Mouse (Mus musculus) heart, adult 2 months (tissue): Measurements from ENCODE around the gene Rundc1.

Experiments used
- CTCF ChIP-seq: fragments of 200-600 bp; IDR thresholded peaks from 2 replicates; pipeline ENCODE4 v1.8.1; 2022; ENCODE audit warnings: antibody characterized with exemption, mild to moderate bottlenecking, moderate library complexity
- POLR2A ChIP-seq: fragments of 200-500 bp; IDR thresholded peaks from 2 replicates; pipeline ENCODE4 v1.6.1; 2011; ENCODE audit warnings: mild to moderate bottlenecking, low read depth, low read length, control low read depth; ENCODE audit not compliant: insufficient read depth

DNA sequence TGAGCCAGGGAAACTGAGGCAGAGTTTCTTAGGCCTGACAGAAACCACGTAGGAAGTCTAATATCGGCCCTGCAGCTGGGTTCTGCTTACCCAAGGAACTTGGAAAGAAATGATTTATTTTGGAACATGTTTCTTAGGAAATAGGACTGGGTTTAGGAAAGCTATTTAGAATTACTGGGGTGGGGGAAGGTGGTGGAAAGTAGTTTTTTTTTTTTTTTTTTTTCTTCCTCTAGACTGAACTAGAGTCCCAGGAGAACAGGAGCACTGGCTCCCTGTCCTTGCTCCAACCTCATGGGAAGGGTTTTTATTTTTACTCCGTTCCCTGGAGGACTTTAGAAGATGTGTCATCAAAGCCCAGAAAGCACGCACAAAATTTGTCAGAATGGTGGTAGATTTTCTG lies 44.3 kb downstream of the Rundc1 start:
- no peak for TF ChIP-seq CTCF
- no peak for TF ChIP-seq POLR2A
